In genomic region chr3:21917228-21917910, GRCm38 (mm10) we compare ENCODE assay signal across 14 mouse cellular contexts.
A peak's percentile ranks its signal among the peaks of the same experiment; 100 is the strongest.
DNase-seq lines count a peak whose midpoint lies in the region; ATAC-seq and TF ChIP-seq lines count a peak whose summit lies in the region.
"Had no signal": no experiment of that assay in that cellular context is flagged by ENCODE, and none has a peak within 500 bp of the region (broad histone marks: within the 10 kb centered on the region; RNA-seq: fewer than 3 reads in every experiment).

No protein-coding gene starts in this region.

- no peaks in the 10 kb centered on the region for H3K27me3 ChIP-seq in kidney, postnatal 0 days (ENCODE audit: insufficient read depth, low read length)
- H3K27me3 ChIP-seq in small intestine, adult 2 months (ENCODE audit: control insufficient read depth, insufficient read depth, low read length) = no peaks in the 10 kb centered on the region
- H3K27me3 ChIP-seq: intestine, embryonic 15.5 days; liver, embryonic 13.5 days had no signal

- no peak for ATAC-seq in kidney, postnatal 0 days (replicated peaks; ENCODE audit: low FRiP score, low read depth)
- peak; percentile 90 for ATAC-seq in CD4-positive, CD25-positive, alpha-beta regulatory T cell, adult 4 months
- ATAC-seq: intestine, embryonic 15.5 days had no signal

- no peaks in the 10 kb centered on the region for H3K4me1 ChIP-seq in kidney, postnatal 0 days (replicated peaks; ENCODE audit: insufficient read depth, low read length)
- H3K4me1 ChIP-seq in small intestine, adult 2 months (ENCODE audit: control insufficient read depth, insufficient read depth, insufficient read length, low read length) = peaks cover 14% of the 10 kb centered on the region; the same call in 1 of the 2 replicates
- H3K4me1 ChIP-seq: forebrain, embryonic 10.5 days; intestine, embryonic 15.5 days; liver, embryonic 13.5 days had no signal

- WGBS in kidney, postnatal 0 days = 85% methylated on average over 9 of the region's 9 CpGs
- 68% methylated on average over 9 of the region's 9 CpGs for WGBS in small intestine, adult 2 months

- no peaks in the 10 kb centered on the region for H3K9me3 ChIP-seq in kidney, postnatal 0 days (replicated peaks; ENCODE audit: low read length)
- H3K9me3 ChIP-seq: forebrain, embryonic 10.5 days; intestine, embryonic 15.5 days; liver, embryonic 13.5 days had no signal

- no peak overlapping the region for H3K4me3 ChIP-seq in kidney, postnatal 0 days (replicated peaks; ENCODE audit: low read depth, low read length)
- H3K4me3 ChIP-seq in small intestine, adult 2 months (ENCODE audit: low read depth, low read length) = no peak overlapping the region
- H3K4me3 ChIP-seq: forebrain, embryonic 10.5 days; intestine, embryonic 15.5 days; liver, embryonic 13.5 days had no signal

- H3K4me2 ChIP-seq in kidney, postnatal 0 days (ENCODE audit: low read length) = no peak overlapping the region
- H3K4me2 ChIP-seq: intestine, embryonic 15.5 days; liver, embryonic 13.5 days had no signal

- H3K9ac ChIP-seq in kidney, postnatal 0 days (ENCODE audit: low read depth, low read length) = no peak overlapping the region
- H3K9ac ChIP-seq: intestine, embryonic 15.5 days; liver, embryonic 13.5 days had no signal

- TF ChIP-seq CTCF in kidney, postnatal 0 days (IDR thresholded peaks at IDR 0.05; ENCODE audit: low read depth) = no peak
- TF ChIP-seq CTCF in small intestine, adult 2 months (IDR thresholded peaks at IDR 0.05; ENCODE audit: extremely low read depth, insufficient read length, insufficient replicate concordance, low read depth, low read length) = no peak

- TF ChIP-seq POLR2A in small intestine, adult 2 months (IDR thresholded peaks at IDR 0.05; ENCODE audit: low read depth, low read length) = no peak

- no peak overlapping the region for H3K27ac ChIP-seq in kidney, postnatal 0 days
- H3K27ac ChIP-seq in small intestine, adult 2 months (ENCODE audit: insufficient read depth, low read depth, low read length) = peak overlapping the region; percentile 73
- H3K27ac ChIP-seq: forebrain, embryonic 10.5 days; intestine, embryonic 15.5 days; liver, embryonic 13.5 days had no signal

- H3K36me3 ChIP-seq in kidney, postnatal 0 days (ENCODE audit: insufficient read depth, low read length) = no peaks in the 10 kb centered on the region
- no peaks in the 10 kb centered on the region for H3K36me3 ChIP-seq in small intestine, adult 2 months (ENCODE audit: control insufficient read depth, insufficient read depth, low read length)
- H3K36me3 ChIP-seq: forebrain, embryonic 10.5 days; intestine, embryonic 15.5 days; liver, embryonic 13.5 days had no signal

- DNase-seq in kidney, postnatal 0 days (ENCODE audit: low spot score) = peak; percentile 8
- no peak for DNase-seq in kidney, postnatal 4 days
- peak; percentile 89 for DNase-seq in induced T-regulatory cell, adult 2 months (ENCODE audit: low read depth)
- DNase-seq in layer of hippocampus, adult 8-10 months (ENCODE audit: low spot score in 2 of 2) = no peak
- DNase-seq in kidney, adult 18-20 months = no peak
- DNase-seq: cerebellum, postnatal 10 days; gastrocnemius, postnatal 36 days; liver, embryonic 13.5 days; lung, postnatal 10 days; thymus, postnatal 36 days had no signal

Comparison
In these comparisons a context has a peak if more than half of its experiments do, and no peak if none do; other contexts are left out.
1. DNase-seq: peak in kidney, postnatal 0 days (single experiment) and induced T-regulatory cell, adult 2 months (single experiment); none in kidney, postnatal 4 days (0 of 2), layer of hippocampus, adult 8-10 months (0 of 2) and kidney, adult 18-20 months (single experiment).